Mouse (Mus musculus) heart, postnatal 36 days (tissue): ENCODE measurements around the gene Mfap4. TPM values are rescaled to one million over a fixed set of nuclear protein-coding genes. Genes with fewer than 3 reads are reported as not detected.
A peak's percentile ranks its signal among the peaks of the same experiment; 100 is the strongest.

ENCODE experiments used
- DNase-seq, 2 experiments: peaks; one replicate each; pipeline ENCODE4 v3.0.0; 2021 to 2022
- intact Hi-C: fragments of 180-260 bp; cut with DNase I; formaldehyde crosslinking; loops from one replicate; pipeline ENCODE4 v1.15.1; 2025
- total RNA-seq, 2 experiments: library from RNA; stranded (reverse); gene quantifications; 2 replicates each; pipeline ENCODE4 v1.2.3; 2021

Gene Mfap4
- total RNA-seq, 2 experiments from 2014 or later: 32.3 to 38.4 TPM

- intact Hi-C loops: no loop called here
- DNase-seq: no peak
Measured at GRCm38 (mm10) chr11:61481239-61482090, 3.8 kb upstream of the Mfap4 start.

DNA sequence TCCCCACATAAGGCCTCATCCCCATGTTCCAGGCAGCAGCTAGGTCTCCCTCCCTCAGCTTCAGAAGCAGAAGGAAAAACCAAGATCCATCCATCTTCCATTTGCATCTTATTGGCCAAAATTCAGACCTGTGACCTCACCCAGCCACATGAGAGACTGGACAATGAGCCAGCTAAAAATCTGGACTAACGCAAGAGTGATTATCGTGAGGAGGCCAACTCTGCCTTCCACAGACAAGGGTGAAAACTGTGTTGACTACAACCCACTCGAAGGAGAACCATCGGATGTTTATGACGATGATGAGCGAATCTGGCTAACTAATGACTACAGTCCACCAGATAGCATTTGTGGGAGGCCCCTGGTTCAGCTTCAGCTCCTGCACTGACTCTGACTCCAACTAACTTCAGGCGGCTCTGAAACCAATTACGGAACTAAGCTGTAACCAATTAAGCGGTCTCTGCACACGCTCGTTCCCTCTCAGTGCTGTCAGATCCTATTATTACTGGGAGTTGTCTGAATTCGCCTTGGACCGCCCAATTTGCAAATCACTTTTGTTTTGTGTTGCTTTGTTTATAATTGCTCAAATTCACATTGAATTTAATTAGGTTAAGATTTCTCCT lies 1.9 kb upstream of the Mfap4 start:
- no peak for DNase-seq
- intact Hi-C loops: no loop called here

GRCm38 (mm10) chr11:61484256-61484612 lies 997 bp upstream of the Mfap4 start:
- no peak for DNase-seq
- intact Hi-C loops: no loop called here

- intact Hi-C loops: loop anchor here (5.0 kb wide), 1 partner anchor 313 kb away; no protein-coding TSS in a partner anchor
- no peak for DNase-seq
Measured at GRCm38 (mm10) chr11:61485541-61486457, 568 bp downstream of the Mfap4 start.

- intact Hi-C loops: loop anchor here (5.0 kb wide), 1 partner anchor 314 kb away; no protein-coding TSS in a partner anchor
- no peak for DNase-seq
Measured at GRCm38 (mm10) chr11:61486458-61487219, 1.4 kb downstream of the Mfap4 start.

- DNase-seq: peak; percentile 51 to 62
- intact Hi-C loops: loop anchor here (5.0 kb wide), 1 partner anchor 315 kb away; no protein-coding TSS in a partner anchor
Measured at GRCm38 (mm10) chr11:61487401-61487800, 2.2 kb downstream of the Mfap4 start.

- intact Hi-C loops: loop anchor here (5.0 kb wide), 1 partner anchor 316 kb away; no protein-coding TSS in a partner anchor
- DNase-seq: no peak
Measured at GRCm38 (mm10) chr11:61487936-61488335, 2.7 kb downstream of the Mfap4 start.

- DNase-seq: no peak
Measured at GRCm38 (mm10) chr11:61489085-61489484, 3.9 kb downstream of the Mfap4 start.

GRCm38 (mm10) chr11:61489874-61490273 lies 4.6 kb downstream of the Mfap4 start:
- DNase-seq: no peak
- intact Hi-C loops: loop anchor here (5.0 kb wide), 1 partner anchor 318 kb away; no protein-coding TSS in a partner anchor

More at GRCm38 (mm10) chr11:61489085-61489484, 3.9 kb downstream of the Mfap4 start:
- intact Hi-C loops: loop anchor here (5.0 kb wide), 1 partner anchor 317 kb away; no protein-coding TSS in a partner anchor

DNA sequence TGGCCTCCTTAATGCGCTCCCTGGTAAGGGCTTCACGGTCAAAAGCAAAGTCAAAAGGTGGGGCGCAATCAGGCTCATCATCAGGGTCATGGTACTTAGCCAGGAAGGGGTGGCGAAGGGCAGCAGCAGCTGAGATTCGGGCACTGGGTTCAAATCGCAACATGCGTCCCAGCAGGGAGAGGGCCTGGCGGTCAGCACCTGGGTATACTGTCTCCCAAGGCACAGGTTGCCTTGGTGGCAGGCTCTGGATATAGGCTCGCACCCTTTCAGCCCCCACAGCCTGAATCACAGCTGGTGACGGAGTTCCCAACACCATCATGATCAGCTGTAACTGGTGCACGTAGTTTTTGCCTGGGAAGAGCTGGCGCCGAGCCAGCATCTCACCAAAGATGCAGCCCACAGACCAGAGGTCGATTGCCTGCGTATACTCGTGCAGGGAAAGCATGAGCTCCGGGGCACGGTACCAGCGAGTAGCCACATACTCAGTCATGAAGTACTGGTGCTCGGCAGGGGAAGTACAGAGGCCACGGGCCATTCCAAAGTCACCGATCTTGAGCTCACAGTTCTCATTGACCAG lies 5.8 kb downstream of the Mfap4 start:
- intact Hi-C loops: no loop called here
- DNase-seq: no peak

DNA sequence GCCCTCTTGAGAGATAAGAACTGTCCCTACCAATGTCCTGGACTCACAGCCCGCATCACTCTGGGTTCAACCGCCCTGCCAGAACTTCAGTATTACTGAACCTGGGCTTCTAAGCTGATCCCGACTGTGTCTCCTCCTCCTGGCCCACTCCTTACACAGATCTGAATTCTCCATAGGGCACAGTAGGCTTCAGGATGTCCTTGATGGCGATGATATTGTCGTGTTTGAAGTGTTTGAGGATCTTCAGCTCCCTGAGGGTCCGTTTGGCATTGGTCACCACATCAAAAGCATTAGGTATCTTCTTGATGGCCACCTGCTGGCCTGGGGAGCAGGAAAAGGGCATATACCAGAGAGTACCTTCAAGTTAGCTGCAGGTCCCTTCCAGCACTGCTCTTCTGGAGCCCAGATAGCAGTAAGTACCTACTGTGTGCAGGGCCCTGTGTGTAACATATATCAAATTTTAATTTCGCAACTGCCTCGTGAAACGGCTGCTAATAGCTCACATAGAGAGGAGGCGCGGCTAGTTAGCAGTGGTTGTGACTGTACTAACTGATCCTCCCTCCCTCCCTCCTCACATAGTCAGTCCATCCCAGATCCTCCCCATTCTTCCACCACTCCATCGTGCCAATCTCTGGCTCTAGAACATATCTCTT lies 7.6 kb downstream of the Mfap4 start:
- no peak for DNase-seq
- intact Hi-C loops: no loop called here

DNA sequence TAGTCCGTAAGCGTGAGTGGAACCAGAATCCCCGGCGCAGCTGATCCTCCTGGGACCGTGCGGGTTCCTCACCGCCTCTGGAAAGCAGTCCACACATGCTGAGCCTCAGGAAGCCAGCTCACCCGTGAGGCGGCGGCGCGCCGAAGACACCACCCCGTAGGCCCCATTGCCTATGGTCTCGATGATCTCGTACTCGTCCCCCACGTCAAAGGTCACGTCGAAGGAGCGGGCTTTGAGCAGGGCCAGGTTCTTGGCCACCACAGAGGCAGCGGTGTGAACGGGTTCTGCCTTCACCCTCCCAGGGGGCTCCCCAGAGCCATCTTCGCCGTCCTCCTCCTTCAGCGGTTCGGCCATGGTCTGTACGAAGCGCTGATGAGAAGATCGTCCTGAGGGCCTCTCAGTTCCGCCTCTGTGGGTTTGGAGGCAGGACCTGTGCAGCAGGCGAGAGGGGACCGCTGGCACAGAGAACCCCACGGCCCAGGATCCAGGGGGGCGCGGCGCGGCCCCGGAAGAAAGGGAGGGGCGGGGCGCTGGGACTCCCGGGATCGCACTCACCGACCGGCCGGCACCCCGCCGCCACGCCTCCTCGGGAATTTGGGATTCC lies 8.4 kb downstream of the Mfap4 start:
- intact Hi-C loops: loop anchor here (2.0 kb wide), 1 partner anchor 85 kb away; no protein-coding TSS in a partner anchor
- peak in 1 of 2 experiments; percentile 26 for DNase-seq

- DNase-seq: peak; percentile 93 to 94
- intact Hi-C loops: loop anchor here (2.0 kb wide), 1 partner anchor 86 kb away; no protein-coding TSS in a partner anchor
Measured at GRCm38 (mm10) chr11:61494129-61494997, 9.1 kb downstream of the Mfap4 start, which contains the start of gene Mapk7. Gene Mapk7 (minus strand): TSS chr11:61494406.

- no peak for DNase-seq
- intact Hi-C loops: loop anchor here (2.0 to 5.0 kb wide), 2 partner anchors 87 to 388 kb away; no protein-coding TSS in a partner anchor
Measured at GRCm38 (mm10) chr11:61495528-61495927, 10.3 kb downstream of the Mfap4 start.

DNA sequence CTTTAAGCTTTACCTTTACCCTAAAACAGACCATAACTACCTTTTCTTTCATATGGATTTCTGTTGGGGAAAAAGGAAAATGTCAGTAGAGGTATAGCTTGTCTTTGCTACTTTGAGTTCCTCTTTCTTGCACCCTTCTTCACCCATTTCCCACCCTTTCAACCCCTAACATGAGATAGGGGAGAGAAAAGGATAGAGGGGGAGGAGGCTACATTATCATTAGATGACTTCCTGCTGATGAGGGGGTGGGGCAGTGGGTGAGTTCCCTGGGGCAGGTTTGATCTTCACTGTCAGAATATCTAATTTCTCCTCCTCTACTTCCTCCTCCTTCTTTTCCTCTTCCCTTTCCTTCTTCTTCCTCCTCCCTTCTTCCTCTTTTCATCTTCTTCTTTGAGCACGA lies 12.3 kb downstream of the Mfap4 start:
- intact Hi-C loops: loop anchor here (5.0 kb wide), 1 partner anchor 390 kb away; no protein-coding TSS in a partner anchor
- no peak for DNase-seq

DNA sequence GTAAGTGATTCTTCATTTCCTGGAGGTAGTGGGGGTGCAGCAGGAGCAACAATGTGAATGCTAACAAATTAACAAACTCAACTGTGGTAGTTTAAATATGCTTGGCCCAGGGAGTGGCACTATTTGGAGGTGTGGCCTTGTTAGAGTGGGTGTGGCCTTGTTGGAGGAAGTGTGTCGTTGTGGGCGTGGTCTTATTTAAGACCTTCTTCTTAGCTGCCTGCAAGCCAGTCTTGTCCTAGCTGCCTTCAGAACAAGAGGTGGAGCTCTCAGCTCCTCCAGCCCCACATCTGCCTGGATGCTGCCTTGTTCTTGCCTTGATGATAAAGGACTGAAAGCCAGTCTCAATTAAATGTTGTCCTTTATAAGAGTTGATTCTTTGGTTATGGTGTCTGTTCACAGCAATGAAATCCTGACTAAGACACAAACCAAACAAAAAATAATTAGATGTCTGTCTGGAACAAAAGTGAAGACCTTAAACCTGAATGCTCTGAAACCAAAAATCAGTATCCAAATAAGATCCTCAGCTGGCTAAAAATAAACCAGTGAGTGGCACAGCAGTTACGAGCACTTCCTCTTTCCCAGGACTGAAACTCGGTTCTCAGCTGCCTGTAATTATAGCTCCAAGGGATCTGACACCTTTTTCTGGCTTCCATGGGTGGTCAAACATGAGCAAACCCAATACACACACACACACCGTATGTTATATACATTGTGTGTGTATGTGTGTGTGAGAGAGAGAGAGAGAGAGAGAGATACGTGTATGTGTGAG lies 13.7 kb downstream of the Mfap4 start:
- intact Hi-C loops: loop anchor here (5.0 kb wide), 1 partner anchor 392 kb away; no protein-coding TSS in a partner anchor
- DNase-seq: no peak
